Mouse (Mus musculus): Measurements from ENCODE around the gene Sspo.

Gene Sspo

DNA sequence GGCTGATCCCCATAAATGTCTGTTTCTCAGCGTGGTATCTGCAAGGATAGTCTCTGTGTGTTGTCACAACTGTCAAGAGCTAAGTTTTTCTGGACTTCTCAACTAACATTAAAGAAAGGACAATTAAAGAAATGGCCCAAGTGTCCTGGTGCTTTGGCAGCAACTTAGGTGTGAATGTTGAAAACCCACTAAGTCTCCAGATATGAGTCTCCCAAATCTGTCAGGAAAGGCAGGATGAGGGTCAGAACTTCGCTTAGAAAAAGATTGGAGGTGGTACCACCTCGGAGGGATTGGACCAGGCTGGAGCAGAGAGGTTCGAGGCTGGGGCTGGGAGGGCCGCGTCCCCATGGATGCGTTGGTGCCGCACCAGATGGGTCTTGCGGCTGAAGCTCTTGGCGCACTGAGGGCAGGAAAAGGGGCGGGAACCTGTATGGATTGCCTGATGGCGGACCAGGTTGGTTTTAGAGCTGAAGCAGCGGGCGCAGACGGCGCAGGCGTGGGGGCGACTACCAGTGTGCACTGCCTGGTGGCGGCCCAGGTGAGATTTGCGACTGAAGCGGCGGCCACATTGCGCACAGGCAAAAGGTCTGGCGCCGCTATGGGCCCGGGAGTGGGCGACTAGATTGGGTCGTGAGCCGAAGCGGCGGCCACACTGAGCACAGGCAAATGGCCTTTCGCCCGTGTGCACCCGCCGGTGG lies 10.2 kb upstream of the Sspo start:
- DNase-seq: no peak

DNA sequence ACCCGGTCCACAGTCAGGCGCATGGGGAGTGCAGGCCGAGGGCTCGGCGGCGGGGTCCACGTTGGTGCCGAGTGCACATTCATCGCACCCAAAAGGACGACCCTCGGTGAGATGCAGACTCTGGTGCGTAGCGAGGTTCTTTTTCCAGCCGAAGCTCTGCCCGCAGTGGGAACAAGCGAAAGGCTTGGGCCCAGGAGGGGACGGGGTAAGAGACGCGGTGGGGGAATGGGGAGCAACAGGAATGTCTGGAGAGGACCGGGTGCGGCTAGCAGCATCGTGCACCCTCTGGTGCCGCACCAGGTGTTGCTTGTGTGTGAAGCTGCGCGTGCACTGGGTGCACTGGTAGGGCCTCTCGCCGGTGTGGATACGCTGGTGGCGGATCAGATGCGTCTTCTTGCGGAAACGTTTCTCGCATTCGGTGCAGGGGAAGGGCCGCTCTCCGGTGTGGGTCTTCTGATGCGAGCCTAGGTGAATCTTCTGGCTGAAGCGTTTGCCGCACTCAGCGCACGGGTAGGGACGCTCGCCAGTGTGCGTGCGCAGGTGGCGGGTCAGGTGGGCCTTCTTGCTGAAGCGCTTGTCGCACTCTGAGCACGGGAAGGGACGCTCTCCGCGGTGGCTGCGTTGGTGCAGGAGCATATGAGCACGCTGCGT lies 9.4 kb upstream of the Sspo start:
- DNase-seq: no peak

DNA sequence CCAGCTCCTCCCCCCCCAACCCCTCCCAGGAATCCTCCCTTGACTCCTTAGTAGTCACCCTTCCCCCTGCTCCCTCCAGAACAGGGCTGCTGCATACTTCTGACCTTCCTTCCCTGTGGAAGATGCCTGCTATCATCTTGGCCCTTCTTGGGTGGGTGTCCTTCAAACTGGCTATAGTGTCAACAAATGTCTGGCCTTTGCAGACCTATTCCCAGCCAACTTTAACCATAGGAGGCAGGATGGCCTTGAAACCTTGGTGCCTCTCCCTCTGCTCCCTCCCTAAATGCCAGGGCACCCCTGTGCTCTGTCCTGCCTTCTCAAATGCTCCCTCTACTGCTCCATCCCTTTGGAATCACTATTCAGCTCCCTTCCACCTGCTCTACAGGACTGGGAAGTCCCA lies 8.4 kb upstream of the Sspo start:
- no peak for DNase-seq

DNA sequence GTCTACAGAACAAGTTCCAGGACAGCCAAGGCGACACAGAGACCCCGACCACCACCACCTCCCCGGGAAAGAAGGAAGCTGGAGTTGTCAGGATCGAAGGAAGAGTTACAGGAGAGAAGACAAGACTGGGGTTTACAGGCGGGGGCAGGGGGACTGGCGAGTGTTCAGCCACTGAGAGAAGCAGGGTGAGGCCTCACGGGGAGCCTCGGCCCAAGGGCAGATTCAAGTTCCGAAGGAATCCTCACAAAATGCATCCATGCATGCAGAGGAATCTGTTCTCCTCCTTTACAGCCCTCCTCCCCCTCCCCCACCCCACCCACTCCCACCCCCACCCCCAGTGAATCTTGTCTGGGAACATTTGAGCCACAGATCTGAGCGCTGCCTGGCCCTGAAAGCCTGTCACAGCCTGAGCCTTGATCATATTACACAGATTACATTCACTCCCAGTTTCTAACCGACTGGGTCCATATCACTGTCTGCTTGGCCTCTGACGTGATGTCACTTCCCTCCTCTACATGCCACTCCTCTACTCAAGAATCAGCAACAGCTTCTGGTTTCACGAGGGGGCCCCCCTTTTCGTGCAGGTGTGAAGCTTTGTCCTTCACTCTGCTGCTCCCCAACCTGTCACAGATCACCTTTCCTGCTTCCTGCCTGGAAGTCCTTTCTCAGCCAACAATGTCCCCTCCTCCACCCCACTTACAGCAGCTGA lies 7.6 kb upstream of the Sspo start:
- DNase-seq: peak; percentile 14

DNA sequence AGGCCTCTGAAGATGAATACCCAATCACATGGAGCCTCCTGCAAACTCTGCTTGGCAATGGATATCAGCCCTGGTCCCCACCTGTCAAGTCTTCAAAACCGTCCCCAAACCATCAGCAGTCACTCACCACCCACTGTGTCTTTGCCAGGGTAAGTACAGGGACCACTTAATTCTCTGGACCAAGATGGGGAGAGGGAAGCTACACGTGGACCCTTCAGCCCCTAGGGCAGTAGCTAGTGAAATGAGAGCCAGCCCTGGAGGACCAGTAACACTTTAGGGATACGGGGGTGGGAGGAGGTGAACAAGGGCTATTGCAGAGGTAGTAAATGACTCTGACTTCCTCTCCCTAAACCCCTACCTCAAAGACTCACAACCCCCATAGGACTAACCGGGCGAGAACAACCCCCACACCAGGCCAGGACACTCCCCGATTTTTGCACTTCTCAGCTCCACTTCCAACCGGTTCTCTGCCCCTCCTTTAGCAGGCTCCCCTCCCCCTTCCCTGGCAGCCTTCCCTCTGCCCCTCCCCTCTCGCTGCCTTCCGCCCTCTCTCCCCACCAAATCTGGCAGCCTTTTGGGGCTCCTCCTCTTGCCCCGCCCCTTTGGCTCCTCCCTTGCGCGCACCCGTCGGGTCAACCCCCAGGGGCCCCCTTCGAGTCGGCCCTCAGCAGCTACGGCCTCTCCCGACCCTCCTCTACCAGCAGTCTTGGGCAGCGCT lies 4.3 kb upstream of the Sspo start:
- peak; percentile 95 for DNase-seq

DNA sequence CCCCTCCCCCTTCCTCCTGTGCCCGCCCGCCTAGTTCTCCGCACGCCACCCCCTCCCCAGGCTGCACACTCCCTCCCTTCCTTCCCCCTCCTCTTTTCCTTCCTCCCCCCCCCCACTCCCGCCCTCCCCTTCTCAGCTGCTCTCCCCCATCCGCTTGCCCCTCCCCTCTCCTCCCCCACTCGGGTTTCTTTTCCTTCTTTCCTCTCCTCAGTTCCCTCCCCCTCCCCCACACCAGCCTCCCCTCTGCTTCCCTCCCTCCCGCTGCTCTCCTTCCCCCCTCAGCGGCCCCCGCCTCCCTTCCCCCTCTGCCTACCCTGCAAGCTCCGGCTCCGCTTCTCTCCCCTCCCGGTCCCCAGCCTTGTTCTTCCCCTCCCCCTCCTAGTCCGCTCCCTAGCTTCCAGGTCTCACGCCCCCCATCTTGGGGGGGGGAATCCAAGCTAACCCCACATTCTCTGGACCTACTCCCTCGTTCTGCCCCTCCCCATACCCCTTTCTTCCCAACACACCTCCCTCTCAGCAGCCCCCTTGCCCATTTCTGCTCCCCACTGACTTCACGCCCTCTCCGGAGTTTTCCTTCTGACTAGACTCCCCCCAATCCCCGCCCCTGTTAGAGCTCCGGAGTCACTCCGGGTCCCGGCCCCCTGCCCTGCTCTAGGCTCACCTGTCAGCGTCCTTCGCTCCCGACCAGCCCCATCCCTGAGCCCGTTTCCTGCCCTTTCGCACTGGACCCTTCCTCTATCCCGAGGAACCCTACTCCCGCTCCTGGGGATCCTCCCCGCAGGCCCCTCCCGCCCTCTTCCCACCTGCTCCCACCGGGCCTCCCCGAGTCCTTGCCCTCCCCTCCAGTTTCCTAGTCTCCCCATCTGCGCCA lies 3.5 kb upstream of the Sspo start:
- DNase-seq: peak; percentile 45

DNA sequence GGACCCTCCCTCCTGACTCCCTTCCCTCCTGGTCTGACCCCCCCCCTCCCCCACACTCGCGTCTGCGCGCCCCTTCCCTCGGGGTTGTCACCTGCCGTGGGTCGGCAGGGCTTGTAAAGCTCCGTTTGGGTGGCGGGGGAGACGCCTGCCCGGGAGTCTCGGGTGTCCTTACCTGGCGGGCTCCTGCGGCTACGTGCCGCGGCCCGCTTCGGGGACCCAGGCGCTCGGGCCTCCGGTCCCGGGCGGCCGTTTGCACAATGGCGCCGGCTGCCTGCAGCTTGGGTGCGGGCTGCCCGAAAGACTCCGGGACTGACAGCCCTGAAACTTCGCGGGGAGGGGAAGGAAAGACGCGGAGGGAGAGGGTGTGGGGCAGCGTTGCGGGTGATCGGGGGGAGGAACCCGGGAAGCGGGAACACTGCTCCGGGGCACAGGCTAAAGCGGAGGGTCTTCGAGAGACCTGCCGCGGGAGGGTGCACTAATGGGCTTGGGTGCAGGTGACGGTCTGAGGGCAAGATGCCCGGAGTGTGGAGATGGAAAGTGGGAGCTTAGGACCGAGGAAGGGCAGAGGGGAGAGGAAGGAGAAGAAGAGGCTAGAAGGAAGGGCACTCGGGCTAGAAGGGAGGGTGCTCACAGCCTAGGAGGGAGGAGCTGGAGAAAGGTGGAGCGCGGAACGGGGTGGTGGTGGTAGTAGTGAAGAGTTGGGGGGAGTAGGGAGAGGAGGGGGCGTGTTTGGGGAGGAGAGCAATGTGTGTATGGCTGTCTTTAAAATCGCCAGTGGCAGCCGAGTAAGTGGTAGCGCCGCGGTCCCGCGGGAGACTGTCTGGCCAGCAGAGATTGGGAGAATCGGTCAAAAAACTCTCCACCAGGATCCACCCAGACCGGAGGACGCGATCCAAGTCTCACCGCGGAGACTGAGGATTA lies 2.6 kb upstream of the Sspo start, which contains the start of gene Zfp467:
TSS of gene Zfp467 (minus strand) at position 645 of the 921 bp plus-strand sequence.
- peak; percentile 50 for DNase-seq

DNA sequence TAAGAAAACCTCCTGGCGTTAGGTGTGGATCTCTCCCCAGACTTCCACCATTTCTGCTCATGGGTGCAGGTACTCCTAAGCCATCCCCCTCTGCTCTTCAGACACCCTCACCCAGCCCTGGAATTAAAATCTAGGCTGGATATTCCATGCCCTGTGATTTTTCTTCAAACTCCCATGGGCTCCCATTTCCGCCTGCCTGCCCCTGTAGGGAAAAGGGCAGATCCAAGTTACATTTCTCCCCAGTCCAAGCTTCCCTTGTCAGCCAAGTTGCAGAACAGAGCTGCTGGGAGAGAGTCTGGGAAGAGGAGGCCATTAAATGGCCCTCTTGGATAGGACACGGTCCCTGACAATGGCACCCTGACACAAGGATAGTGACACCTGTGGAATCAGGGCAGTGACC lies 1.8 kb upstream of the Sspo start:
- no peak for DNase-seq

DNA sequence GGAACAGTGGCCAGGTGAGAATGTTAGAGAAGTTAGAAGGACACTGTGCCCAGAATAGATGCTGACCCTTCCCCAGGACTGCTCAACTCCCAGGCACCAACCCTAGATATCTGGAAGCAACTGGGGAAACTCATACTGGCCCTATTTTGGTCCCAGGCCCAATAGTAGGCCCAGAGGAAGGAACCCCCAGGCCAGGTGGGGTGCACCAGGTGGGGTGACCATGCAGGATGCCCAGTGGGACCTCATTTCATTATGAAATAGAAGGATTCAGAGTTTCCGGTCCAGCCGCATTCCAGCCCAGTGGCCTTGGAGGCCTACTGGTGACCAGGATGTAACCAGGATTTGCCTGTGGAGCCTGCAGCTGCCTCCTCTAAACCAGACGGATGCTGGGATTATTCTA lies 1.1 kb upstream of the Sspo start:
- no peak for DNase-seq

DNA sequence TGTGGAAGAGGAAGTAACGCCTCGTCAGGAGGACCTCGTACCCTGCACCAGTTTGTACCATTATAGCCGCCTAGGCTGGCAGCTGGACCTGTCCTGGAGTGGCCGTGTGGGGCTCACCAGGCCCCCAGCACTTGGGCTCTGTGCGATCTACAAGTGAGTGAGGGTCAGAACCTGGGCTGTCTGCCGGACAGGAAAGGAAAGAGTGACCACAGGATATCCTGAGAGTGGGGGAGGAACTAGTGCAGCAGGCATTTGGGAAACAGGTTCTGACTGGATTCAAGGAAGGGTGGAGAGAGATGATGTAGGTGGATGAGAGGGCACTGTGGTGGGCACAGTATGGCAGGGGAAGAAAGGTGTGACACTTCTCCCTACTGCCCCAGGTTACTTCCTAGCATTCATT lies 498 bp downstream of the Sspo start:
- DNase-seq: no peak

DNA sequence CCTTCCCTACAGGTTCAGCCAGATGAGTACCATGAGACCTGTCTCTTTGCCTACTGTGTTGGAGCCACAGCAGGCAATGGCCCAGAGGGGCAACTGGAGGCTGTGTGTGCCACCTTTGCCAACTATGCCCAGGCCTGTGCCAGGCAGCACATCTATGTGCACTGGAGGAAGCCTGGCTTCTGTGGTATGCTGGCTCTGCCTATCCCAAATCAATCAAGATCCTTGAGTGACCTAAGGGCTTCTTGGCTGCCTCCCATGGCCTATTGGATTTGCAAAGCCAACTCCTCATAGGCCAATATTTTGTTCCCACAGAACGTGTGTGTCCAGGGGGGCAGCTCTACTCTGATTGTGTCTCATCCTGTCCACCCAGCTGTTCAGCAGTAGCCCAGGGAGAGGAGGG lies 4.1 kb downstream of the Sspo start:
- no peak for DNase-seq

DNA sequence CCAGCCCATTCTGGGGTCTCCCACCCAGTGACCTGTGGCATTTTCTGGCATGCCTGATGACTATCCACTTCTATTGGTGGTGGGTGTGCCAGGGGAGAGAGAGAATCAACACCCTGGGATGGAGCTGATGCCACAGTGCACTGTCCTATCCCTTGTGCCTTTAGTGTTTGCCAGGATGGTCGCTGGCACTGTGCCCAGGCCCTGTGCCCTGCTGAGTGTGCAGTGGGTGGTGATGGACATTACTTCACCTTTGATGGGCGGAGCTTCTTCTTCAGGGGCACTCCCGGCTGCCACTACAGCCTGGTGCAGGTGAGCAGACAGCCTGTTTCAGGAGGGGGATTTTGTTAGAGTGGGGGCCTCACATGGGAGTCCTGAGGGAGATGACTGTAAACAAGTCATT lies 4.7 kb downstream of the Sspo start:
- no peak for DNase-seq

DNA sequence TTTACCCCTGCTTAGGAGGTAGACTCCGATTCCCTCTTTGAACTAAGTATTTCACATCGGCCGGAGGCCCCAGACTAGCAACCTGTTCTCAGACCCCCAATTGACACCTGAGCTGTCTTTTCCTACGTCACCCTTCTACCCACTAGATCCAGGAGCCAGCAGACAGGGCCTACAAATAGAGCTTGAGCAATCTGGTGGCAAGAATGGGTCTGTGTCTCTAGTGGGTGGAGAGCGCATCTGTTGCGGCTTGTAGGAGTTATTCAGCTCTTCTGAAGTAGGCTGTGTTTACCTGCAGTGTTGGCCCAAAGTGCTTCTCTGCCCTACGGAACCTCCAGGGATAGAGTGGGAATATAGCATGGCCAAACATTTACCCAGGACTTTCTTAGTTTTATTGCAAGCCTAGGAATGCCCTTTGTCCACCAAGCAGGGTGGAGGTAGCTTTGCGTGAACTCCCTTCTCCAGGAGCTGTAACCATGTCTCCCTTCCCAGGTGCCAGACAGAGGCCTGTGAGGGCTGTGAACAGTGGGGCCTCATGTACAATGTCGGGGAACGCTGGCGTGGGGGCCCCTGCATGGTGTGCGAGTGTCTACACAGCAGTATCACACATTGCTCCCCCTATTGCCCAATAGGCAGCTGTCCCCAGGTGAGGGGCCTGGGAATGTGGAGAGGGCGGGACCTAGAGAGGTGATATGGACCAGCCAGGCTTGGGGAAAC lies 17.1 kb downstream of the Sspo start:
- DNase-seq: no peak

DNA sequence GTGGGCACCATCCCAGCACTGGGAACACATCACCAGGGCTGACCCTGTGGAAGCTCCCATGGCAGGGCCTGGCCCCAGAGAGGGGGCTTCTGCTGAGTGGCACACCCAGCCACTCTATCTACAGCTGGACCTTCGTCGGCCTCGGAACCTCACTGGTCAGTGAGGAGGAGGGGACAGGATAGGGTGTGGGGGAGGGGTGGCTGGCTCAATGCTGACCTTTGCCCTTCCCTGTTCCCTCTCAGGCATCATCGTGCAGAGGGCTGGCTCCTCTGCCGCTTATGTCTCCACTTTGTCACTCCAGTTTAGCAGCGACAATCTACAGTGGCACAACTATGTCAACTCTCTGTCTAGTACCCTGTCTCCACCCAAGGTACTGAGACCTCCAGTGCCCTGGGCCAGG lies 18.7 kb downstream of the Sspo start:
- DNase-seq: no peak

DNA sequence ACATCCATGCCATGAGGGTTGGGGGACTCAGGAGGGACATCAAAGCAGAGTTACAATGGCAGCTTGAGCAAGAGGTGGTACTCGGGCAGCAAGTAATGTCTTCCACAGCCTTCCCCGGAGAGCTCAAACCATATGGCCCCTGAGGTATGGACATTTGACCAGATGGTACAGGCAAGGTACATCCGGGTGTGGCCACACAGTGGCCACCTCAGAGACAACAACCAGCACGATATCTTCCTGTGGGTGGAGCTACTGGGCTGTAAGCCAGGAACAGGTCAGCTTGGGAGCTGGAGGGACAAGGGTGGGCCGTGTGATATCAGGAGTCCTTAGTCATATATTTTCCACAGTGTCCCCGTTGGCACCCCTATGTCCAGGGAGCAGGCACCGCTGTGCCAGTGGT lies 19.5 kb downstream of the Sspo start:
- no peak for DNase-seq

DNA sequence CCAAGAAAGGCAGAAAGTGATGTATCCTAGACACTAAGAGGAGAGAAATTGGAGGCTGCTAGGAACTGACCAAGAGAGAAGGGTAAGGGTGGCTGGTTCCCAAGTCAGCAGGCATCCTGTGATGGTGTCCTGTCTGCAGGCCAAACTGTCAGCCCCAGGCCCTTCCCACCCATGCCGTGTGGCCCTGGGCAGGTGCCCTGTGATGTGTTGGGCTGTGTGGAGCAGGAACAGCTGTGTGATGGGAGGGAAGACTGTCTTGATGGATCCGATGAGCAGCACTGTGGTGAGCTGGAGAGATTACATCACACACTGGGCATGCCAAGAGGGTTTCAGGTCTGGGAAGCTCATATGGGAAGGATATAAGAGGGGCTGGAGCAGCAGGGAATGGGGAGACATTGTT lies 22.7 kb downstream of the Sspo start:
- DNase-seq: no peak

DNA sequence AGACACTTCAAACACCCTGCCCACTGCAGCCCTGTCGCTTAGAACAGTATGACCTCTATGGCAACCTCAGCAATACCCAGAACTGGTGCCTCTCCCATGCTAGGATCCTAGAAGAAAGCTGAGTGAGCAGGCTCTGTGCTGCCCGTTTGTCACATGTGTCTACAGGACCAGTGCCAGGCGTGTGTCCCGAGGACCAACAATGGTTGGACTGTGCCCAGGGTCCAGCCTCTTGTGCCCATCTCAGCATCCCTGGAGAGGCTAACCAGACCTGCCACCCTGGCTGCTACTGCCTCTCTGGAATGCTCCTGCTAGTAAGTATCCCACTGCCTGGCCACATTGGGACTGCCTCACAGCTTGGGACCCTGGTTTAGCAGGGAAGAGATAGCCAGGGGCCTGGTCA lies 30.4 kb downstream of the Sspo start:
- DNase-seq: no peak

DNA sequence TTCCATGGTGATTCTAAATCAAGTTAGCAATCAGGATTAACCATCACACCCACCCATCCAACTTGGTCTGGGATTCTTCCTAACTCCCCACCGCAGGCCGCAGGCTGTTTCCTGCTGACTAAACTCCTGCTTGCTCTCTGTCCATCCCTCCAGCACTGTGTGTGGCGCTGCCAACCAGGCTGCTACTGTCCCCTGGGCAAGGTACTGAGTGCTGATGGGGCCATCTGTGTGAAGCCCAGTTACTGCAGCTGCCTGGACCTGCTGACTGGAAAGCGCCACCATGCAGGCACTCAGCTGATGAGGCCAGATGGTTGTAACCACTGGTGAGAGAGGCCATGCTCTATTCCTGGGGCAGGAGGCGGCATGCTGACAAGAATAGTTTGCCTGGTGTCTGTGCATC lies 34.5 kb downstream of the Sspo start:
- DNase-seq: no peak

DNA sequence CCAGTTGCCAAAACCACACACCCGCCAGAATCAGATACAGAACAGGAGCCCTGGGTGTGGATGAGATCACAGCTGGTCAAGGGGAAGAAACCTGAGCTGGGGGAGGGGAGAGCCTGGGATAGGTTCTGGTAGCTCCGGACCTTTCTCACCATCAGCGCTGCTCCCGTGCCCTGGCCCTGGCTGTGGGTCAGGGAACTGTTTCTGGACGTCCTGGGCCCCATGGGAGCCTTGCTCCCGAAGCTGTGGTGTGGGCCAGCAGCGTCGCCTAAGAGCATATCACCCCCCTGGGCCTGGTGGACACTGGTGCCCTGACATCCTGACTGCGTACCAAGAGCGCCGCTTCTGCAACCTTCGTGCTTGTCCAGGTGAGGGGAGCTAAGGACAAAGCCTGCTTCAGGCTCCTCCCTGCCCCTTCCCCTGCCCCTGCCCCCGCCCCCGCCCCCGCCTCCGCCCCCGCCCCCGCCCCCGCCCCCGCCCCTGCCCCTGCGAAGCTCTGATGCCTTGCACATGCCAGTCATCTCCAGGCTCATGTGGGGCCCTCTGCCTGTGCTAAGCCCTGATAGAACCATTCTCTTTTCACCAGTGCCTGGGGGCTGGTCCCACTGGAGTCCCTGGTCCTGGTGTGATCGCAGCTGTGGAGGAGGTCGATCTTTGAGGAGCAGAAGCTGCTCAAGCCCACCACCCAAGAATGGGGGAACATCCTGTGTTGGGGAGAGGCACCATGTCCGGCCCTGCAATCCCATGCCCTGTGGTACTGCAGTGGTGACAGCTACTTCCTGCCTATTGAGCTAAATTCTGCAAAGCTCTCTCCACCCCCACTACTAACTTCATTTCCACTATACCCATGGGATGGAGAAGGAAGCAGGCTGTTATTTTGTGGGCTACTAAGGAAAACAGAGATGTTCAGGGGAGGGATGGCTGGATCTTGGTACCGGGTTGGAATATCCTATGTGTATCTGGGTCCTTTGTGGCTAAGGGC lies 40.0 kb downstream of the Sspo start:
- no peak for DNase-seq

DNA sequence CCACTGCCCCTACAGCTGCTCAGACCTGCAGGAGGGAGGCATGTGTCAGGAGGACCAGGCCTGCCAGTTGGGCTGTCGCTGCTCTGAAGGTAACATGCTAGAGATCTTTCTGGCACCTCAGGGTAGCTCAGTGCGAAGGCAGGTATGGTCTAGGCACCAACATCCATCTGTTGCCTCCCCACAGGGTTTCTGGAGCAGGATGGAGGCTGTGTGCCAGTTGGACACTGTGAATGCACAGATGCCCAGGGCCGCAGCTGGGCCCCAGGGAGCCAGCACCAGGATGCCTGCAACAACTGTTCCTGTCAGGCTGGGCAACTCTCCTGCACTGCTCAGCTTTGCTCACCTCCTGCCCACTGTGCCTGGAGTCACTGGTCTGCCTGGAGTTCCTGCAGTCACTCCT lies 41.7 kb downstream of the Sspo start:
- no peak for DNase-seq
